Mouse (Mus musculus) olfactory bulb, adult 2 months (tissue): ENCODE measurements around the gene Tmem145.

Source experiments
- CTCF ChIP-seq: fragments of 200-500 bp; IDR thresholded peaks from 2 replicates; pipeline ENCODE4 v1.5.1; 2012; ENCODE audit warnings: low read depth, mild to moderate bottlenecking, low read length, moderate library complexity; ENCODE audit not compliant: insufficient read depth
- POLR2A ChIP-seq: fragments of 200-500 bp; IDR thresholded peaks from 2 replicates; pipeline ENCODE4 v1.6.1; 2012; ENCODE audit warnings: mild to moderate bottlenecking, low read depth, low read length, moderate library complexity; ENCODE audit not compliant: insufficient read depth

DNA sequence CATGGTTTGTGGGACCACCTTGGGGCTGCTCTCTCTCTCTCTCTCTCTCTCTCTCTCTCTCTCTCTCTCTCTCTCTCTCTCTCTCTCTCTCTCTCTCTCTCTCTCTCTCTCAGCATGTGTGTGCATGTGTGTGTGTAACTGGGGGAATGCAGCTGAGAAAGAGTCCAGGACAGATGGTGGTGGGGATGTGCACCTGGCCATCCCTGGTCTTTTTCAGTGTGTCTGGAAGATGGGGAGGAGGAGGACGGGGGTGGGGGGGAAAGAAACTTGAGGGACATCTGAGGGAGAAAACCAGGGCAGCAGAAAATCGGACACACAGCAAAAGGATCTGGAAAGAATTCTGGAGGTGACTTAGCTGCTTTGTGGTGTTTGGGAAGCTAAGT lies 699 bp downstream of the Tmem145 start:
- TF ChIP-seq CTCF (no peak), POLR2A (no peak)
